Mouse (Mus musculus): ENCODE results near the gene Wnk1.
A peak's percentile ranks its signal among the peaks of the same experiment; 100 is the strongest.

The Wnk1 gene

GRCm38 (mm10) chr6:119903081-119903789, 135.2 kb downstream of the Wnk1 start:
- DNase-seq (ENCODE audit: low spot score) = peak; percentile 51

- peak; percentile 94 for DNase-seq (ENCODE audit: low spot score)
Observed at GRCm38 (mm10) chr6:119902204-119903080, 136.0 kb downstream of the Wnk1 start, which contains the start of gene Rad52. TSS of gene Rad52 (plus strand) at chr6:119902698.

GRCm38 (mm10) chr6:119892711-119893110, 145.8 kb downstream of the Wnk1 start:
- DNase-seq (ENCODE audit: low spot score) = no peak

- no peak for DNase-seq (ENCODE audit: low spot score)
Observed at GRCm38 (mm10) chr6:119883151-119883550, 155.3 kb downstream of the Wnk1 start.
